Mouse (Mus musculus) kidney, adult 2 months (tissue): ENCODE results near the gene Bicra. TPM values are rescaled to one million over a fixed set of nuclear protein-coding genes. Genes with fewer than 3 reads are reported as not detected.
A peak's percentile ranks its signal among the peaks of the same experiment; 100 is the strongest.

Experiments used
- DNase-seq: peaks from one replicate; pipeline ENCODE4 v3.0.0; 2021
- H3K27ac ChIP-seq: fragments of 200-500 bp; 2 replicates; pipeline ENCODE4 v1.5.1; 2012; ENCODE audit warnings: low read depth, low read length, control low read depth, inconsistent platforms; ENCODE audit not compliant: insufficient read depth
- H3K27me3 ChIP-seq: fragments of 200-500 bp; replicated peaks from 2 replicates; pipeline ENCODE4 v1.6.1; 2012; ENCODE audit warnings: mild to moderate bottlenecking, moderate library complexity, low read length, inconsistent platforms; ENCODE audit not compliant: control insufficient read depth, insufficient read depth
- H3K36me3 ChIP-seq: fragments of 200-500 bp; 2 replicates; pipeline ENCODE4 v1.6.1; 2012; ENCODE audit warnings: mild to moderate bottlenecking, moderate library complexity, low read length, inconsistent platforms; ENCODE audit not compliant: control insufficient read depth, insufficient read depth
- H3K4me1 ChIP-seq: fragments of 200-500 bp; 2 replicates; pipeline ENCODE4 v1.6.1; 2011; ENCODE audit warnings: low read length; ENCODE audit not compliant: control insufficient read depth, insufficient read depth
- H3K4me3 ChIP-seq: fragments of 200-500 bp; 2 replicates; pipeline ENCODE4 v1.5.1; 2011; ENCODE audit warnings: mild to moderate bottlenecking, low read depth, low read length, control low read depth; ENCODE audit not compliant: insufficient read depth
- CTCF ChIP-seq: fragments of 200-500 bp; conservative IDR thresholded peaks from 2 replicates; pipeline ENCODE4 v1.5.1; 2011; ENCODE audit warnings: low read depth, mild to moderate bottlenecking, control low read depth, low read length, moderate library complexity, mixed read lengths; ENCODE audit not compliant: insufficient read depth, insufficient read length
- POLR2A ChIP-seq: fragments of 200-500 bp; IDR thresholded peaks from one replicate; pipeline ENCODE4 v1.6.1; 2011; ENCODE audit warnings: low read depth, low read length, control low read depth
- WGBS: fragments of 180-500 bp; shearing (Covaris S2); methylation state at CpG from one replicate; pipeline ENCODE4 v1.1.7; 2018; 5-methylcytosine and 5-hydroxymethylcytosine counted together
- polyA plus RNA-seq: library from polyadenylated mRNA; depleted of rRNA; stranded (reverse); fragments of >200 nt; gene quantifications from 2 replicates; pipeline ENCODE4 v1.2.3, GENCODE M21; 2012; rRNA removed

Gene Bicra
- 7.9 and 8.6 TPM in 2 replicates for polyA plus RNA-seq

- no peaks in the 10 kb centered on the region for H3K27me3 ChIP-seq
- TF ChIP-seq CTCF: no peak
- no peak for TF ChIP-seq POLR2A
- H3K36me3 ChIP-seq: no peaks in the 10 kb centered on the region
- peaks cover 30% of the 10 kb centered on the region; the same call in 1 of the 2 replicates for H3K4me1 ChIP-seq
- peak within 1 kb of the TSS; percentile 81 for H3K4me3 ChIP-seq
- peak within 1 kb of the TSS; percentile 82 for H3K27ac ChIP-seq
- DNase-seq: peak; percentile 90
- under 1% methylated on average over 66 of the region's 69 CpGs for WGBS
Measured at GRCm38 (mm10) chr7:16047338-16048146, at the start of gene Bicra. Gene Bicra, minus strand, starts transcription at chr7:16047921.

GRCm38 (mm10) chr7:16094592-16094991 is 46.9 kb upstream of the Bicra start:
- no peaks in the 10 kb centered on the region for H3K36me3 ChIP-seq
- no peak overlapping the region for H3K4me3 ChIP-seq
- no peak for TF ChIP-seq CTCF
- TF ChIP-seq POLR2A: no peak
- H3K27me3 ChIP-seq: no peaks in the 10 kb centered on the region
- DNase-seq: no peak
- H3K4me1 ChIP-seq: peaks cover 3% of the 10 kb centered on the region; the same call in 1 of the 2 replicates
- WGBS: 58% methylated on average over 3 of the region's 3 CpGs
- no peak overlapping the region for H3K27ac ChIP-seq

- DNase-seq: no peak
Measured at GRCm38 (mm10) chr7:16087587-16087986, 39.9 kb upstream of the Bicra start.

GRCm38 (mm10) chr7:16083361-16083760 is 35.6 kb upstream of the Bicra start:
- no peaks in the 10 kb centered on the region for H3K36me3 ChIP-seq
- WGBS: 65% methylated on average over 4 of the region's 4 CpGs
- no peak overlapping the region for H3K27ac ChIP-seq

More at GRCm38 (mm10) chr7:16087587-16087986, 39.9 kb upstream of the Bicra start:
- Histone ChIP-seq H3K36me3 (no peaks in the 10 kb centered on the region), H3K4me3 (no peak overlapping the region), H3K27me3 (no peaks in the 10 kb centered on the region), H3K27ac (no peak overlapping the region), H3K4me1 (no peaks in the 10 kb centered on the region)
- no peak for TF ChIP-seq CTCF
- no peak for TF ChIP-seq POLR2A
- 76% methylated on average over 2 of the region's 2 CpGs for WGBS

GRCm38 (mm10) chr7:16080581-16080980 is 32.9 kb upstream of the Bicra start:
- H3K27me3 ChIP-seq: no peaks in the 10 kb centered on the region
- no peak overlapping the region for H3K4me3 ChIP-seq
- H3K36me3 ChIP-seq: no peaks in the 10 kb centered on the region
- DNase-seq: no peak
- TF ChIP-seq CTCF: no peak
- H3K27ac ChIP-seq: no peak overlapping the region
- no peaks in the 10 kb centered on the region for H3K4me1 ChIP-seq
- WGBS: 54% methylated on average over 4 of the region's 4 CpGs

More at GRCm38 (mm10) chr7:16083361-16083760, 35.6 kb upstream of the Bicra start:
- H3K27me3 ChIP-seq: no peaks in the 10 kb centered on the region
- H3K4me1 ChIP-seq: no peaks in the 10 kb centered on the region
- TF ChIP-seq CTCF (no peak), POLR2A (no peak)
- no peak overlapping the region for H3K4me3 ChIP-seq
- no peak for DNase-seq

GRCm38 (mm10) chr7:16079947-16080346 is 32.2 kb upstream of the Bicra start:
- Histone ChIP-seq H3K4me1 (no peaks in the 10 kb centered on the region), H3K36me3 (no peaks in the 10 kb centered on the region), H3K27ac (no peak overlapping the region), H3K27me3 (no peaks in the 10 kb centered on the region), H3K4me3 (no peak overlapping the region)
- DNase-seq: no peak
- 66% methylated on average over 1 of the region's 1 CpGs for WGBS
- TF ChIP-seq CTCF (no peak), POLR2A (no peak)

GRCm38 (mm10) chr7:16071906-16072305 is 24.2 kb upstream of the Bicra start:
- peak; percentile 22 for DNase-seq
- Histone ChIP-seq H3K27me3 (no peaks in the 10 kb centered on the region), H3K4me1 (no peaks in the 10 kb centered on the region), H3K27ac (no peak overlapping the region), H3K4me3 (no peak overlapping the region), H3K36me3 (no peaks in the 10 kb centered on the region)
- TF ChIP-seq POLR2A: no peak
- TF ChIP-seq CTCF: no peak
- WGBS: 56% methylated on average over 6 of the region's 6 CpGs
